Mouse (Mus musculus) MEL (cell line): ENCODE results near the gene Catsper4. TPM values are rescaled to one million over a fixed set of nuclear protein-coding genes. Genes with fewer than 3 reads are reported as not detected.

Source experiments
- DNase-seq: peaks from one replicate; pipeline ENCODE4 v3.0.0; 2011; ENCODE audit warnings: low read depth, low spot score
- H3K27ac ChIP-seq: 2 replicates; pipeline ENCODE4 v1.5.1; 2012; ENCODE audit warnings: low read depth, mild to moderate bottlenecking, control low read depth, low read length, moderate library complexity; ENCODE audit not compliant: control insufficient read depth
- H3K27me3 ChIP-seq, 2 experiments: fragments of 150-350 bp in 1 of 2; sonication (generic) in 1 of 2; 2 replicates each; pipeline ENCODE4 v1.6.1; 2012; ENCODE audit warnings: low read length in 2 of 2, mild to moderate bottlenecking in 2 of 2, improper control_type of control experiment in 1 of 2, moderate library complexity in 1 of 2; ENCODE audit not compliant: insufficient read depth in 2 of 2, control insufficient read depth in 1 of 2
- H3K36me3 ChIP-seq, 2 experiments: 2 replicates each; pipeline ENCODE4 v1.6.1; 2012 to 2014; ENCODE audit warnings: low read length in 2 of 2, improper control_type of control experiment in 1 of 2, inconsistent platforms in 1 of 2, mild to moderate bottlenecking in 1 of 2; ENCODE audit not compliant: insufficient read depth in 2 of 2, control insufficient read depth in 1 of 2
- H3K4me1 ChIP-seq, 2 experiments: fragments of 150-350 bp in 1 of 2; sonication (generic) in 1 of 2; 2 replicates each; pipeline ENCODE4 v1.6.1; 2012; ENCODE audit warnings: low read length in 2 of 2, improper control_type of control experiment in 1 of 2, mild to moderate bottlenecking in 1 of 2; ENCODE audit not compliant: insufficient read depth in 2 of 2, control insufficient read depth in 1 of 2
- H3K4me3 ChIP-seq, 2 experiments: fragments of 150-350 bp in 1 of 2; sonication (generic) in 1 of 2; 2 replicates each; pipeline ENCODE4 v1.5.1; 2012; ENCODE audit warnings: low read depth in 2 of 2, low read length in 2 of 2, mild to moderate bottlenecking in 2 of 2, moderate library complexity in 2 of 2, control low read depth in 1 of 2, improper control_type of control experiment in 1 of 2; ENCODE audit not compliant: control insufficient read depth in 1 of 2, insufficient read depth in 1 of 2
- H3K79me2 ChIP-seq: 2 replicates; pipeline ENCODE4 v1.6.1; 2012; ENCODE audit warnings: mild to moderate bottlenecking, low read length, moderate library complexity; ENCODE audit not compliant: control insufficient read depth, poor library complexity, insufficient read depth
- H3K9ac ChIP-seq: 2 replicates; pipeline ENCODE4 v1.6.1; 2012; ENCODE audit warnings: low read depth, mild to moderate bottlenecking, control low read depth, low read length, moderate library complexity; ENCODE audit not compliant: control insufficient read depth, poor library complexity, severe bottlenecking
- H3K9me3 ChIP-seq: fragments of 150-350 bp; sonication (generic); replicated peaks from 2 replicates; pipeline ENCODE4 v1.6.1; 2012; ENCODE audit warnings: mild to moderate bottlenecking, low read length, improper control_type of control experiment, moderate library complexity; ENCODE audit not compliant: insufficient read depth
- CHD1 ChIP-seq: IDR thresholded peaks from 2 replicates; pipeline ENCODE4 v1.6.1; 2012; ENCODE audit warnings: low read depth, mild to moderate bottlenecking, inconsistent platforms, low read length, improper control_type of control experiment
- CHD2 ChIP-seq: IDR thresholded peaks from 2 replicates; pipeline ENCODE4 v1.6.1; 2011; ENCODE audit warnings: low read length, improper control_type of control experiment
- CTCF ChIP-seq, 3 experiments: IDR thresholded peaks in 2 of 3; conservative IDR thresholded peaks in 1 of 3; 2 replicates each; pipeline ENCODE4 v1.5.1; 2011 to 2012; ENCODE audit warnings: low read length in 3 of 3, low read depth in 2 of 3, mild to moderate bottlenecking in 2 of 3, improper control_type of control experiment in 1 of 3, inconsistent platforms in 1 of 3, mixed read lengths in 1 of 3, moderate library complexity in 1 of 3; ENCODE audit not compliant: control insufficient read depth in 1 of 3, insufficient read depth in 1 of 3, poor library complexity in 1 of 3, severe bottlenecking in 1 of 3
- E2F4 ChIP-seq: IDR thresholded peaks from 2 replicates; pipeline ENCODE4 v1.6.1; 2011; ENCODE audit warnings: low read depth, low read length, improper control_type of control experiment, borderline replicate concordance
- GATA1 ChIP-seq: IDR thresholded peaks from 2 replicates; pipeline ENCODE4 v1.6.1; 2011; ENCODE audit warnings: low read depth, low read length, improper control_type of control experiment
- HCFC1 ChIP-seq: IDR thresholded peaks from 2 replicates; pipeline ENCODE4 v1.6.1; 2012; ENCODE audit warnings: low read depth, mild to moderate bottlenecking, inconsistent platforms, low read length, improper control_type of control experiment, moderate library complexity
- JUND ChIP-seq: IDR thresholded peaks from 2 replicates; pipeline ENCODE4 v1.6.1; 2011; ENCODE audit warnings: low read depth, mild to moderate bottlenecking, improper control_type of control experiment, low read length
- KAT2A ChIP-seq: conservative IDR thresholded peaks from 2 replicates; pipeline ENCODE4 v1.6.1; 2012; ENCODE audit warnings: low read depth, low read length, improper control_type of control experiment, inconsistent platforms
- MEF2A ChIP-seq: IDR thresholded peaks from 2 replicates; pipeline ENCODE4 v1.6.1; 2014; ENCODE audit warnings: low read depth, mild to moderate bottlenecking, inconsistent platforms, low read length, improper control_type of control experiment; ENCODE audit not compliant: poor library complexity, insufficient replicate concordance, severe bottlenecking; ENCODE audit errors: extremely low read depth
- MXI1 ChIP-seq: IDR thresholded peaks from 2 replicates; pipeline ENCODE4 v1.6.1; 2011; ENCODE audit warnings: mild to moderate bottlenecking, low read depth, low read length, improper control_type of control experiment
- MYC ChIP-seq: IDR thresholded peaks from 2 replicates; pipeline ENCODE4 v1.6.1; 2011; ENCODE audit warnings: low read depth, mild to moderate bottlenecking, low read length, improper control_type of control experiment, moderate library complexity
- NRF1 ChIP-seq: IDR thresholded peaks from 2 replicates; pipeline ENCODE4 v1.6.1; 2014; ENCODE audit warnings: low read depth, mild to moderate bottlenecking, inconsistent platforms, low read length, improper control_type of control experiment, moderate library complexity; ENCODE audit not compliant: poor library complexity, insufficient read depth, severe bottlenecking
- POLR2AphosphoS2 ChIP-seq: IDR thresholded peaks from 2 replicates; pipeline ENCODE4 v1.6.1; 2011; ENCODE audit warnings: low read length, improper control_type of control experiment
- POLR2AphosphoS5 ChIP-seq: IDR thresholded peaks from 2 replicates; pipeline ENCODE4 v1.6.1; 2012; ENCODE audit warnings: low read depth, borderline replicate concordance, mild to moderate bottlenecking, inconsistent platforms, low read length, moderate library complexity, mixed read lengths
- RAD21 ChIP-seq: IDR thresholded peaks from 2 replicates; pipeline ENCODE4 v1.6.1; 2011; ENCODE audit warnings: mild to moderate bottlenecking, low read depth, low read length, improper control_type of control experiment
- RCOR1 ChIP-seq: IDR thresholded peaks from 2 replicates; pipeline ENCODE4 v1.6.1; 2012; ENCODE audit warnings: low read depth, mild to moderate bottlenecking, inconsistent platforms, low read length, improper control_type of control experiment
- SMC3 ChIP-seq: IDR thresholded peaks from 2 replicates; pipeline ENCODE4 v1.6.1; 2011; ENCODE audit warnings: low read depth, low read length, improper control_type of control experiment
- TCF12 ChIP-seq: IDR thresholded peaks from 2 replicates; pipeline ENCODE4 v1.6.1; 2014; ENCODE audit warnings: low read depth, mild to moderate bottlenecking, inconsistent platforms, low read length, improper control_type of control experiment, moderate library complexity
- USF1 ChIP-seq: IDR thresholded peaks from 2 replicates; pipeline ENCODE4 v1.6.1; 2014; ENCODE audit warnings: low read depth, mild to moderate bottlenecking, inconsistent platforms, low read length, improper control_type of control experiment, moderate library complexity
- ZC3H11A ChIP-seq: IDR thresholded peaks from 2 replicates; pipeline ENCODE4 v1.6.1; 2012; ENCODE audit warnings: low read depth, mild to moderate bottlenecking, inconsistent platforms, low read length, improper control_type of control experiment
- ZNF384 ChIP-seq: IDR thresholded peaks from 2 replicates; pipeline ENCODE4 v1.6.1; 2012; ENCODE audit warnings: low read depth, mild to moderate bottlenecking, inconsistent platforms, low read length, improper control_type of control experiment
- polyA plus RNA-seq, 2 experiments: library from polyadenylated mRNA; stranded (reverse) in 1 of 2; unstranded in 1 of 2; fragments of >175 nt in 1 of 2; fragments of >200 nt in 1 of 2; gene quantifications; 2 replicates each; pipeline versions ENCODE4 v1.2.1 to v1.2.4; 2012; ENCODE audit warnings: low replicate concordance in 2 of 2, low read depth in 1 of 2; ENCODE audit not compliant: insufficient read length in 2 of 2, insufficient read depth in 1 of 2, missing spikeins in 1 of 2
- total RNA-seq: library from RNA; depleted of rRNA; stranded (reverse); fragments of 300-350 nt; gene quantifications from 2 replicates; pipeline ENCODE4 v1.2.3, GENCODE M21; 2012

Gene Catsper4
- total and polyA plus RNA-seq, 3 experiments, result not detected

DNA sequence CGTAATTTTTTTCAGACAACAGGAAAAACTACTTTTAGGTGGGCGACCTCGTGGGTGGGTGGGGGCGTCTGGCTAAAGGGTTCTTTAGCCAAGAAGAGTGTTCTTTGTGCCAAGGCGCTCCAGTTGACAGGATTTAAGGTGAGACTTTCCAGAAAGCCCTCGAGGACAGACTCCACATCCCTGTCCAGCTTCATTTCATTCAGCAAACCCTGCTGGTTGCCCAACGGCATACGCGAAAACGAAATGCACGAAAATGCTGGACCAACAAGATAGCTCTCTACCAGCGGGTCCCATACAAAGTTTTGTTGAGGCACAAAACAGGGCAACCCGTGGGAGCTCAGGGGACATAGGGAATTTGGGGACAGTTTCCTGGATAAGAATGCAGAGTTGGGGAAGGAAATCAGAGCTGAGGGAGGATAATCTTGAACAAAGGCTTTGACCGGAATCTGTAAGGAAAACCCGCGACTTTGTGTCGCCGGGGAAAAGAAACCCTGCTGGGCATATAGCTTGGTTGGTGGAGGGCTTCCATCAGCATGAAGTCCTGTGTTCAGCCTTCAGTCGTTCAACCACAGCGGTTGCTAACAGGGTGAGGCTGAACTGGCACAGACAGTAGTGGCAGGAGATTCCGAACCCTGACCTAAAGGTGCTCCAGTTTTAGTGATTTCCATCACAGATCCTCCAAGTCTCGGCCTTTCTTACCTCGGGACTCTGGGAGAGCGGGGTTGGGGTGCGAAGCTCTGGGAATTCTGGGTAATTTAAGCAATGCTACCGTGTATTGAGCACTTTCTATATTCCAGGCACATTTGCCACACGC lies 23.1 kb upstream of the Catsper4 start:
- Histone ChIP-seq H3K9ac (peak overlapping the region; percentile 77), H3K36me3 (peaks cover 0 to 3% of the 10 kb centered on the region in 2 experiments; a peak in 1 of 4 replicates), H3K27ac (no peak overlapping the region), H3K79me2 (peaks cover under 1% of the 10 kb centered on the region), H3K27me3 (no peaks in the 10 kb centered on the region), H3K4me3 (peak overlapping the region; percentile 52 to 59; a peak in 3 of 4 replicates), H3K4me1 (peaks cover 2 to 11% of the 10 kb centered on the region in 2 experiments; a peak in 2 of 4 replicates), H3K9me3 (no peaks in the 10 kb centered on the region)
- DNase-seq, result no peak
- no peak for TF ChIP-seq RCOR1
- TF ChIP-seq RAD21, result no peak
- TF ChIP-seq CHD2, result no peak
- TF ChIP-seq GATA1, result no peak
- TF ChIP-seq USF1, result no peak
- TF ChIP-seq ZNF384, result no peak
- no peak for TF ChIP-seq JUND
- no peak for TF ChIP-seq HCFC1
- TF ChIP-seq KAT2A, result no peak
- no peak for TF ChIP-seq CHD1
- TF ChIP-seq SMC3, result no peak
- no peak for TF ChIP-seq MXI1

DNA sequence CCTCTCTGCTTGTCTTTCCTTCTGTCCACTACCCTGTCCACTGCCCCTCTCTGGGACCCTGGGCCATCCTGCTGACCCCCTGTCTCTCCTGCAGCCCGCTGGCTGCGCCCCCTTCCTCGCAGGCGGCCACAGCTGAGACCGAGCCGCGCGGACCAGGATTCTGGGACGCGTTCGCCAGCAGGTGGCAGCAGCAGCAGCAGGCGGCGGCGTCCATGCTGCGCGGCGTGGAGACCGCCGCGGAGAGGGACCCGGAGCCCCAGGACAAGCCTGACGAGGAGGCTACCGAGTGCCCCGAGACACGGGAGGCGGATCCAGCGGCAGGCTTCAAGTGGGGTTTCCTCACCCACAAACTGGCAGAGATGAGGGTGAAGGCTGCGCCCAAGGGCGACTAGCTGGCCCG lies 22.5 kb upstream of the Catsper4 start:
- Histone ChIP-seq H3K27me3 (no peaks in the 10 kb centered on the region), H3K36me3 (peaks cover 0 to 3% of the 10 kb centered on the region in 2 experiments; a peak in 1 of 4 replicates), H3K9ac (peak overlapping the region; percentile 77), H3K4me3 (peak overlapping the region; percentile 52 to 59), H3K9me3 (no peaks in the 10 kb centered on the region), H3K27ac (no peak overlapping the region), H3K79me2 (peaks cover 7% of the 10 kb centered on the region), H3K4me1 (peaks cover 2 to 12% of the 10 kb centered on the region in 2 experiments; a peak in 2 of 4 replicates)
- peak; percentile 75 for DNase-seq
- TF ChIP-seq CTCF (IDR thresholded peaks at IDR 0.05 in 2 of 3, conservative IDR thresholded peaks at IDR 0.05 in 1 of 3; ENCODE audit: control insufficient read depth in 1 of 3, insufficient read depth in 1 of 3, low read depth in 2 of 3, low read length in 3 of 3, poor library complexity in 1 of 3, severe bottlenecking in 1 of 3) (peak in 2 of 3 experiments; percentile 88 to 95; a peak in 5 of 6 replicates), E2F4 (no peak), CHD1 (no peak), NRF1 (0 out of 2 replicates have a peak, but pooled peaks have one; percentile 14), POLR2AphosphoS2 (no peak), POLR2AphosphoS5 (no peak), MYC (no peak), TCF12 (0 out of 2 replicates have a peak, but pooled peaks have one; percentile 25), HCFC1 (no peak), RAD21 (peak; percentile 40), SMC3 (peak; percentile 81), ZC3H11A (peak; percentile 38), MEF2A (no peak)
